Mouse (Mus musculus): ENCODE results near the gene Naip2. TPM values are rescaled to one million over a fixed set of nuclear protein-coding genes. Genes with fewer than 3 reads are reported as not detected.

Naip2 gene
- polyA plus RNA-seq (2015; fragmentation: Nextera tagmentation; extraction: Ambion mirVana): 0.40 and 1.5 TPM in 2 replicates

DNA sequence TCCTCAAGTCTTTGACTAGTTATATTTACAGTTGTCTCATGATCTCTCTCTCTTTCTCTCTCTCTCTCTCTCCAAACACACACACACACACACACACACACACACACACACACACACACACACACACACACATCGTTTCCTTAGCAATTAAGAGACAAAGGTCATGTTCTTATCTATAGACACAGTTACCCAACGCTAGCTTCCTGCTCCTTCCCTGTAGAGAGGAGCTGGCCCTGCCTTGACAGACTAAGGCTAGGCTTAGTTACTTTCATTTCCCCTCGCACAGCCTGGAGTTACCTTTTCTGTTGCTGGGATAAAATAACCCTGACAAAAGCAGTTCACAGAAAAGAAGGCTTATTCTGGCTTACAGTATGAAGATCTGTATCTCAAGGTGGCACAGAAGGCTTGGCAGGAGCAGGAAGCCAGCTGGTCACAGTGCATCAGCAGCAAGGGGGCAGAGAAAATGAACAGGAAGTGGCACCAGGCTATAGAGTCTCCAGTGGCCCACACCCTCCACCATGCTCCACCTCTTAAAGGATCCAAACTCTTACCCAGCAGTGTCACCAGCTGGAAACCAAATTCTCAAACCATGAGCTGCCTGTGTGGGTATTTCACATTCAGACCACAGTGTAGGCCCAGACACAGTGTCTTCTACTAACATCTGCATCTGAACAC lies at the start of gene Naip2:
Gene Naip2 (minus strand): TSS at position 434 of the 675 bp plus-strand sequence.

DNA sequence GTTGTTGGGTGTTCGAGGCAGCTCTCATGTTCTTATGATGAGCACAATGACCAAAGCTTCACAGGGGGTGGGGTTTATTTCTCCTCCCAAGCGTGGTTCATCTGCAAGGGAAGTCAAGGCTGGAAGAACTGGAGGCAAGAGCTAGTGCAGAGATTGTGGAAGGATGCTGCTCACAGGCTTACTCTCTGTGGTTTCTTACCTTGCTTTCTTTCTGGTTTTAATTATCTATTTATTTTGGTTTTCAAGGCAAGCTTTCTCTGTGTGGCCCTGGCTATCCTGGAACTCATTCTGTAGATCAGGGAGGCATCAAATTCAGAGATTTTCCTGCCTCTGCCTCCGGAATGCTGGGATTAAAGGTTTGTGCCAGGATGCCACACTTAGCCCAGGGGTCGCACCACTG lies 44.3 kb upstream of the Naip2 start, which contains the start of gene Naip5:
Gene Naip5 (minus strand): TSS at position 101 of the 400 bp plus-strand sequence.

DNA sequence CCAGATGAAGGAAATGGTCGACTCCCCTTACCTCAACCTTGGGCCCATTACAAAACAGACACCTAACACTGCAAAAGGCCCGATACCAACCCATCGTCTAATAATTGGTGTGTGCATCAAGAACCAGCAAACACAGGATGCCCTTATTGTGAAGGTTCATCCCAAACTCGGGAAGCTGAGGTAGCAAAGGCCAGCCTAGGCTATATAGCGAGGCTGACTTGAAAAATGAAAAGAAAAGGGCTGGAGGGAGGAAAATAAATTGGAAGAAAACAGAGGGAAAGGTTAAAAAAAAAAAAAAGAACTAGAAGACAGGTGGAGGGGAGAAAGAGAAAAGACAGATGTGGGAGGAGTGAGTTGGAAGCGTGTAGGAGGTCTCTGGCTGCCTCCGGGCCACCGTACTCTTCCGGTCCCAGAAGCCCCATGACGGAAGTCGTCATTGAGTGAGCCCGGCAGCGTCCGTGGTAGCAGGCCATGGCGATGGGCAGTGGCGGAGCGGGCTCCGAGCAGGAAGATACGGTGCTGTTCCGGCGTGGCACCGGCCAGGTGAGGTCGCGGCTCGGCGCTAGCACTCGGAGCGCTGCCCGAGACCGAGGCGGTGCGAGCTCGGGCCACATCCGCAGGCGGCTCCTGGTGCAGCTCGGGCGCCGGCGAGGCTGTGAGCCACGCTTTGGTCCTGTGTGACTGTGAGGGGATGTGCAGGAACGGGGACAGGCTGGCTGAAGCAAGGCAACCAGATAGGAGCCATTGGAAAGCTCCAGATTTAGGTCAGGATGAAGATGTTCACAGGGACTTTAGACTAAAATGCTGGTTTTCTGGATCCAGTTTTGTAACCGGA lies 77.3 kb downstream of the Naip2 start, which contains the start of gene Smn1:
Gene Smn1 (plus strand): TSS at position 430 of the 835 bp plus-strand sequence.

DNA sequence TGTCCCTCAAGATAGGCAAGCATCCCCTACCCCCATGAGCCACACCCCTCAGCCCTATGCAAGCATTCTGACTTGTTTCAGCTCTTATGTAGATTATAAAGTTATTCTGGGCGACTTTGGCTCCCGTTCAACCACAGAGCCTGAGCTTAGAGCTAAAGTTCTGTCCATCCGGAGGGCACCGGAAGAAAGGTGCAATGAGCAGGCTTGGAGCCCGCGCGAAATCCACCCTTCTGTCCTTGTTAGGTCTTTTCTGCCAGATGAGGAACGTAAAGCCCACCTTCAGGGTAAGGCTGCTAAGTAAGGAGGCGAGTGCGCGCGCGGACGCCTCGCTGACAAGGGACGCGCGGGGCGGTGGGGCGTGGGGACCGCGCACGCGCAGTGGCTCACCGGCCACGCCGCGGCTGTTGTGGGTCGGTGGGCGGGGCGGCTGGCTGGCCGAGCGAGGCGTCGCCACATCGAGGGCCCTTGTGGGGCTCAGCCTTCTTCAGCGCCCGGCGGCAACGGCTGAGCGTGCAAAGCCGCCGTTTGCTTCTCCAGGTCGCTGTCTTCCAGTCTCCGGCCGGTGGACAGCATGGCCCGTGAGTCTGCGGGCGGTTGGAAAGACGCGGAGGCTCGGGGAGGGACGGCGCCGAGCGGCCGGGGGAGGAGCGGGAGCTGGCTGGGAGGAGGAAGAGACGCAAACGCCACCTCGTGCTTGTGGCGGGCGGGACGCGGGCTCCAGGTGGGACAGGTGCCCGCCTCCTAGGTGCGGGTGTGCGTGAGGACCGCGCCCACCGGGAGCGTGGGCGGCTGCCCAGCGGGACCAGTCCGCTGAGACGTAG lies 94.0 kb downstream of the Naip2 start, which contains the start of gene Serf1:
Gene Serf1 (plus strand): TSS at position 361 of the 821 bp plus-strand sequence.

DNA sequence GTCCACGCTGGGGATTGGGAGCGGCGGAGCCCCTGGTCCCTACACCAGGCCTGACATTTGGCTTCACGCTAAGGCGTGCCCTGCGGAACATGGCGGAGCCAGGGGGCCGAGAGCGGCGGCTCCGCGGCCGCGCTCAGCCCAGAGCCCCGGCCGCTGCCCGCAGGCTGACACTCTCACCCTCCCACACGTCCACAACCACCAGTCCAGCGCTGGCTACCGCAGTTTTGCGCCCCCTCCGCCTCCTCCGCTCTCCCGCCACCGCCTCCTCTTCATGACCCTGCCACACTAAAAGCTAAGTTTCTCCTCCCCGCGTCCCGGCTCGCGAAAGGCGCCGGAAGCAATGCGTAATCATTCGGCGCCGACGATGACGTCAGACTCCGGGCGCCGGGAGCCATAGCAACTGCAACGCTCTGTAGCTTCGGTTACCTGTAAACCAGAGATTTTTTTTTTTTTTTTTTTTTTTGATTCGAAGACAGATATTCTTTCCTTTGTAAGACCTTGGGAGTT lies 98.1 kb downstream of the Naip2 start, which contains the start of gene Bdp1:
Gene Bdp1 (minus strand): TSS at position 323 of the 507 bp plus-strand sequence.

Other genes starting within 250 kb of the Naip2 start
- 20.7 and 24.2 TPM in 2 replicates for gene Mccc2, start 186.5 kb downstream of the Naip2 start, polyA plus RNA-seq (2015; fragmentation: Nextera tagmentation; extraction: Ambion mirVana)
- gene Bdp1, start 98.0 kb downstream of the Naip2 start, polyA plus RNA-seq (2015; fragmentation: Nextera tagmentation; extraction: Ambion mirVana): 16.5 and 18.3 TPM in 2 replicates
- 76.2 and 90.1 TPM in 2 replicates for gene Serf1, start 94.1 kb downstream of the Naip2 start, polyA plus RNA-seq (2015; fragmentation: Nextera tagmentation; extraction: Ambion mirVana)
- 41.6 and 50.9 TPM in 2 replicates for gene Smn1, start 77.2 kb downstream of the Naip2 start, polyA plus RNA-seq (2015; fragmentation: Nextera tagmentation; extraction: Ambion mirVana)
- gene Naip5, start 44.2 kb upstream of the Naip2 start, polyA plus RNA-seq (2015; fragmentation: Nextera tagmentation; extraction: Ambion mirVana): 0.40 and 1.1 TPM in 2 replicates
- 0.54 and 0.74 TPM in 2 replicates for gene Naip6, start 115.6 kb upstream of the Naip2 start, polyA plus RNA-seq (2015; fragmentation: Nextera tagmentation; extraction: Ambion mirVana)

Measured in urinary bladder, postnatal 0 days (tissue).